Mouse (Mus musculus) telencephalon, adult 2 months (tissue): ENCODE data around the gene Vstm2b.
A peak's percentile ranks its signal among the peaks of the same experiment; 100 is the strongest.

Source experiments
- DNase-seq: peaks from one replicate; pipeline ENCODE4 v3.0.0-alpha.2; 2011; ENCODE audit warnings: low read depth, low spot score

The Vstm2b gene

GRCm38 (mm10) chr7:40898096-40898710 is at the start of gene Vstm2b:
Gene Vstm2b, plus strand, starts transcription at chr7:40898328.
- DNase-seq: no peak

GRCm38 (mm10) chr7:40856088-40856625 is 42.0 kb upstream of the Vstm2b start:
- no peak for DNase-seq

- no peak for DNase-seq
These were observed 24.6 kb upstream of the Vstm2b start for GRCm38 (mm10) chr7:40873380-40873990.

GRCm38 (mm10) chr7:40884855-40885489 is 13.2 kb upstream of the Vstm2b start:
- DNase-seq: peak; percentile 58

GRCm38 (mm10) chr7:40888358-40888757 is 9.8 kb upstream of the Vstm2b start:
- DNase-seq: no peak

- no peak for DNase-seq
These were observed 1.2 kb upstream of the Vstm2b start for GRCm38 (mm10) chr7:40896964-40897363.

GRCm38 (mm10) chr7:40898711-40899375 is 715 bp downstream of the Vstm2b start:
- DNase-seq: no peak

- DNase-seq: no peak
These were observed 1.5 kb downstream of the Vstm2b start for GRCm38 (mm10) chr7:40899376-40900265.

GRCm38 (mm10) chr7:40901201-40901600 is 3.1 kb downstream of the Vstm2b start:
- peak; percentile 80 for DNase-seq

- DNase-seq: no peak
These were observed 4.4 kb downstream of the Vstm2b start for GRCm38 (mm10) chr7:40902506-40902905.

- no peak for DNase-seq
These were observed 8.4 kb downstream of the Vstm2b start for GRCm38 (mm10) chr7:40906484-40906883.

GRCm38 (mm10) chr7:40916761-40917160 is 18.6 kb downstream of the Vstm2b start:
- DNase-seq: peak; percentile 50

- no peak for DNase-seq
These were observed 22.0 kb downstream of the Vstm2b start for GRCm38 (mm10) chr7:40920118-40920517.

GRCm38 (mm10) chr7:40921281-40921680 is 23.2 kb downstream of the Vstm2b start:
- DNase-seq: peak; percentile 50

GRCm38 (mm10) chr7:40922871-40923270 is 24.7 kb downstream of the Vstm2b start:
- no peak for DNase-seq

GRCm38 (mm10) chr7:40928391-40928790 is 30.3 kb downstream of the Vstm2b start:
- DNase-seq: no peak

- DNase-seq: no peak
These were observed 38.6 kb downstream of the Vstm2b start for GRCm38 (mm10) chr7:40936617-40937212.

GRCm38 (mm10) chr7:40939371-40939770 is 41.2 kb downstream of the Vstm2b start:
- DNase-seq: peak; percentile 82

- DNase-seq: no peak
These were observed 44.3 kb downstream of the Vstm2b start for GRCm38 (mm10) chr7:40942233-40942935.
